Mouse (Mus musculus): ENCODE data around the gene Oosp1.

GRCm38 (mm10) chr19:11720071-11720470 lies 29.1 kb upstream of the Oosp1 start:
- no peak for TF ChIP-seq ZC3H11A (IDR thresholded peaks at IDR 0.05; ENCODE audit: borderline replicate concordance, low read depth, low read length)
- TF ChIP-seq ZNF384 (IDR thresholded peaks at IDR 0.05; ENCODE audit: low read depth, low read length) = no peak
